In genomic region chr1:53581326-53581725, GRCm38 (mm10) we compare ENCODE assay signal across 8 mouse cellular contexts.
A peak's percentile ranks its signal among the peaks of the same experiment; 100 is the strongest.
DNase-seq lines count a peak whose midpoint lies in the region; ATAC-seq and TF ChIP-seq lines count a peak whose summit lies in the region.
"Not testable (repeated sequence)": the region's sequence is repeated elsewhere in the genome, so short reads cannot be mapped to it uniquely, and the experiment has no call there.

No protein-coding gene starts in this region.

- not testable (repeated sequence) for H3K4me2 ChIP-seq in midbrain, embryonic 15.5 days

- TF ChIP-seq EP300 in ES-Bruce4 (IDR thresholded peaks at IDR 0.05; ENCODE audit: insufficient read depth, low read depth, low read length): peak; percentile 86

- TF ChIP-seq CTCF in ES-Bruce4 (IDR thresholded peaks at IDR 0.05; ENCODE audit: low read depth, low read length); brain, embryonic 14.5 days (IDR thresholded peaks at IDR 0.05; ENCODE audit: borderline replicate concordance, extremely low read depth, insufficient read depth, insufficient read length): not testable (repeated sequence)

- not testable (repeated sequence) for TF ChIP-seq POLR2A in ES-Bruce4 (IDR thresholded peaks at IDR 0.05; ENCODE audit: insufficient read depth, low read length); brain, embryonic 14.5 days (IDR thresholded peaks at IDR 0.05; ENCODE audit: borderline replicate concordance, extremely low read depth, insufficient read depth, insufficient read length, poor library complexity, severe bottlenecking)

- H3K36me3 ChIP-seq in ES-Bruce4 (ENCODE audit: control insufficient read depth, insufficient read depth, low read length, poor library complexity, severe bottlenecking); ES-E14 (ENCODE audit: control insufficient read depth, insufficient read depth, low read length, poor library complexity, severe bottlenecking); midbrain, embryonic 15.5 days (replicated peaks): not testable (repeated sequence)

- not testable (repeated sequence) for H3K9me3 ChIP-seq in ES-Bruce4 (replicated peaks; ENCODE audit: control insufficient read depth, insufficient read depth, low read length, poor library complexity, severe bottlenecking); ES-E14 (ENCODE audit: control insufficient read depth, insufficient read depth, low read depth, low read length); midbrain, embryonic 15.5 days

- H3K4me3 ChIP-seq in ES-Bruce4 (ENCODE audit: low read depth, low read length); ES-E14 (ENCODE audit: insufficient read depth in 1 of 2, low read depth in 1 of 2, low read length in 2 of 2, poor library complexity in 1 of 2, severe bottlenecking in 1 of 2); midbrain, embryonic 15.5 days: not testable (repeated sequence)

- H3K4me1 ChIP-seq in ES-Bruce4 (ENCODE audit: control insufficient read depth, insufficient read depth, low read length); ES-E14 (ENCODE audit: control insufficient read depth in 2 of 2, insufficient read depth in 2 of 2, low read length in 2 of 2, poor library complexity in 1 of 2); midbrain, embryonic 15.5 days: not testable (repeated sequence)

- WGBS in midbrain, embryonic 15.5 days: 0% methylated on average over 1 of the region's 1 CpGs

- H3K27ac ChIP-seq in ES-Bruce4 (ENCODE audit: insufficient read depth, low read length) (peak overlapping the region; percentile 91), ES-E14 (ENCODE audit: insufficient read depth, low read depth, low read length, poor library complexity, severe bottlenecking) (peak overlapping the region; percentile 91)
- not testable (repeated sequence) for H3K27ac ChIP-seq in midbrain, embryonic 15.5 days

- ATAC-seq in midbrain, embryonic 15.5 days (replicated peaks): peak; percentile 30; the same call in 1 of the 2 replicates

- DNase-seq in ES-CJ7 (ENCODE audit: low read depth, low spot score) (peak; percentile 98), ES-E14 (ENCODE audit: low read depth, low spot score) (peak; percentile 53), R1 (ENCODE audit: low read depth, low spot score) (peak; percentile 97), WW6 (ENCODE audit: low read depth, low spot score) (peak; percentile 24), ZHBTc4 (ENCODE audit: low read depth, low spot score) (peak; percentile 92)
- DNase-seq in brain, embryonic 14.5 days (ENCODE audit: low read depth): peak; percentile 1

- not testable (repeated sequence) for H3K9ac ChIP-seq in ES-Bruce4 (ENCODE audit: low read depth, poor library complexity, severe bottlenecking); ES-E14 (ENCODE audit: insufficient read depth, low read depth, low read length, poor library complexity, severe bottlenecking); midbrain, embryonic 15.5 days

- H3K27me3 ChIP-seq in ES-Bruce4 (ENCODE audit: control insufficient read depth, insufficient read depth, low read length, poor library complexity, severe bottlenecking); midbrain, embryonic 15.5 days (replicated peaks): not testable (repeated sequence)

- in situ Hi-C loops in ES-E14 (cut with MboI; ENCODE audit: low sequenced_read_pairs in 2 of 2, unreplicated experiment in 2 of 2): not testable (repeated sequence)

TF ChIP-seq in ES-E14, 5 proteins besides CTCF, POLR2A, EP300 and RAD21:
- TF ChIP-seq CHD2 (IDR thresholded peaks at IDR 0.05; ENCODE audit: low read depth, low read length): peak; percentile 50; the same call in 1 of the 2 replicates
TF ChIP-seq in ES-E14: peak in this region for 1; not testable (repeated sequence) for 4.

Comparison
In these comparisons a context has a peak if more than half of its experiments do, and no peak if none do; other contexts are left out.
1. DNase-seq: peak in every context shown above with its lines; median percentile 98 in ES-CJ7; 97 in R1; 92 in ZHBTc4; 53 in ES-E14; 24 in WW6; 1 in brain, embryonic 14.5 days.